Mouse (Mus musculus) liver, embryonic 14.5 days (tissue): ENCODE measurements at regions not wholly inside any gene's neighbourhood (a gene's known extent, or its start where the extent isn't known, plus 50 kb on each side); places are given as distances from the start of the nearest gene placed in this dataset.

Experiments used
- ATAC-seq: fragments of 200-750 bp; cut with Nextera tagmentation; 2 replicates; pipeline ENCODE4 v1.8.0; 2017; ENCODE audit warnings: moderate number of reproducible peaks, mild to moderate bottlenecking, moderate library complexity; ENCODE audit not compliant: insufficient read depth
- DNase-seq, 3 experiments: peaks; one replicate each; pipeline ENCODE4 v3.0.0-alpha.2; 2012 to 2013; ENCODE audit warnings: low read depth in 3 of 3, low spot score in 3 of 3
- H3K27ac ChIP-seq: fragments of 300-500 bp; sonication (generic); 2 replicates; pipeline ENCODE4 v1.5.1; 2014; ENCODE audit warnings: moderate library complexity, mild to moderate bottlenecking, control low read depth, inconsistent platforms
- H3K27me3 ChIP-seq: fragments of 300-500 bp; sonication (generic); 2 replicates; pipeline ENCODE4 v1.6.1; 2014; ENCODE audit warnings: mild to moderate bottlenecking, low read length, moderate library complexity; ENCODE audit not compliant: control insufficient read depth, insufficient read depth
- H3K36me3 ChIP-seq: fragments of 300-500 bp; sonication (generic); replicated peaks from 2 replicates; pipeline ENCODE4 v1.6.1; 2014; ENCODE audit warnings: low read depth; ENCODE audit not compliant: control insufficient read depth, insufficient read depth
- H3K4me1 ChIP-seq, 2 experiments: fragments of 200-500 bp in 1 of 2; fragments of 300-500 bp in 1 of 2; sonication (generic) in 1 of 2; replicated peaks; 2 replicates each; pipeline ENCODE4 v1.6.1; 2012 to 2014; ENCODE audit warnings: antibody characterized with exemption in 1 of 2, inconsistent platforms in 1 of 2, low read length in 1 of 2; ENCODE audit not compliant: control insufficient read depth in 2 of 2, insufficient read depth in 2 of 2
- H3K4me2 ChIP-seq: fragments of 300-500 bp; sonication (generic); 2 replicates; pipeline ENCODE4 v1.6.1; 2014; ENCODE audit warnings: low read depth, mild to moderate bottlenecking, control low read depth, moderate library complexity
- H3K4me3 ChIP-seq, 2 experiments: fragments of 200-500 bp in 1 of 2; fragments of 300-500 bp in 1 of 2; sonication (generic) in 1 of 2; 2 replicates each; pipeline ENCODE4 v1.5.1; 2012 to 2014; ENCODE audit warnings: low read depth in 2 of 2, low read length in 2 of 2, mild to moderate bottlenecking in 2 of 2, control low read depth in 1 of 2, inconsistent platforms in 1 of 2, moderate library complexity in 1 of 2; ENCODE audit not compliant: insufficient read depth in 1 of 2
- H3K9ac ChIP-seq: fragments of 300-500 bp; sonication (generic); replicated peaks from 2 replicates; pipeline ENCODE4 v1.6.1; 2014; ENCODE audit warnings: mild to moderate bottlenecking, control low read depth, moderate library complexity
- H3K9me3 ChIP-seq: fragments of 300-500 bp; sonication (generic); 2 replicates; pipeline ENCODE4 v1.6.1; 2016; ENCODE audit warnings: low read length, mixed read lengths; ENCODE audit not compliant: control insufficient read depth
- CTCF ChIP-seq: IDR thresholded peaks from 2 replicates; pipeline ENCODE4 v1.5.1; 2016; ENCODE audit warnings: antibody characterized with exemption, low read depth, control low read depth
- EP300 ChIP-seq: IDR thresholded peaks from 2 replicates; pipeline ENCODE4 v1.6.1; 2016; ENCODE audit warnings: antibody characterized with exemption, low read depth
- WGBS: fragments of 180-500 bp; shearing (Covaris S2); extraction: QIAGEN DNeasy Blood & Tissue Kit; methylation state at CpG from one replicate; pipeline ENCODE4 v1.1.7; 2014; ENCODE audit not compliant: insufficient replicate concordance; 5-methylcytosine and 5-hydroxymethylcytosine counted together

- H3K4me2 ChIP-seq, result no peak overlapping the region
- H3K27ac ChIP-seq, result no peak overlapping the region
- H3K4me1 ChIP-seq, result no peaks in the 10 kb centered on the region
- H3K27me3 ChIP-seq, result no peaks in the 10 kb centered on the region
- H3K9me3 ChIP-seq, result no peaks in the 10 kb centered on the region
- peak; percentile 62; the same call in 1 of the 2 replicates for ATAC-seq
- TF ChIP-seq CTCF, result no peak
- peak; percentile 21; the same call in 1 of the 2 replicates for TF ChIP-seq EP300
- H3K4me3 ChIP-seq, result no peak overlapping the region
- no peak overlapping the region for H3K9ac ChIP-seq
- H3K36me3 ChIP-seq, result no peaks in the 10 kb centered on the region
- DNase-seq, result no peak
- 44% methylated on average over 2 of the region's 2 CpGs for WGBS
These were observed 176.6 kb upstream of the Egfl6 start for GRCm38 (mm10) chrX:166762098-166762497.

DNA sequence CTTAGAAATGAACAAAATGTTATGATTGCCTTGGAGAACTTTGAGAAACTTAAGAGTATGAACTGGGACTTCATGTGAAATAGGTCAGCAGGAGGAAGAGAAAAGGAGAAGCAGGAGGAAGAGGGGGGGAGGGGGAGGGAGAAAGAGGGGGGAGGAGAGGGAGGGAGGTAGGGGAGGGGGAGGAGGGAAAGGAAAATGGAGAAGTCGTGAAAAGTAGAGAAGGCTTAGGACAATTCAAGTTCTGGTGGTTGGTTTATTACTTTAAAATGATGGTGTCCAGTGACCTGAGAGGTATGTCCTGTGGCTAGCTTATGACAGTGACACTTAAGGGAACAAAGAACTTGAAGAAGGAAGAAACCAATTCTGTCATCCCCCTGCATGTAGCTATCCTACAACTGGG, 171.6 kb upstream of the Egfl6 start:
- Histone ChIP-seq H3K4me2 (no peak overlapping the region), H3K9me3 (no peaks in the 10 kb centered on the region), H3K9ac (no peak overlapping the region), H3K4me3 (no peak overlapping the region), H3K27ac (no peak overlapping the region), H3K36me3 (no peaks in the 10 kb centered on the region), H3K27me3 (no peaks in the 10 kb centered on the region; the same call in 1 of the 2 replicates), H3K4me1 (no peaks in the 10 kb centered on the region)
- DNase-seq, result no peak
- TF ChIP-seq CTCF, result no peak
- no peak for TF ChIP-seq EP300
- WGBS, result 23% methylated on average over 1 of the region's 1 CpGs
- no peak for ATAC-seq

- no peak for DNase-seq
- no peak overlapping the region; the same call in 1 of the 2 replicates for H3K4me2 ChIP-seq
- H3K36me3 ChIP-seq, result no peaks in the 10 kb centered on the region
- H3K4me3 ChIP-seq, result no peak overlapping the region
- H3K9ac ChIP-seq, result no peak overlapping the region
- no peaks in the 10 kb centered on the region for H3K9me3 ChIP-seq
- WGBS, result 36% methylated on average over 3 of the region's 3 CpGs
- TF ChIP-seq CTCF (no peak), EP300 (0 out of 2 replicates have a peak, but pooled peaks have one; percentile 34)
- H3K27ac ChIP-seq, result no peak overlapping the region
- H3K4me1 ChIP-seq, result no peaks in the 10 kb centered on the region
- H3K27me3 ChIP-seq, result no peaks in the 10 kb centered on the region; the same call in 1 of the 2 replicates
- ATAC-seq, result peak; percentile 59; the same call in 1 of the 2 replicates
These were observed 169.6 kb upstream of the Egfl6 start for GRCm38 (mm10) chrX:166754967-166755654.

DNA sequence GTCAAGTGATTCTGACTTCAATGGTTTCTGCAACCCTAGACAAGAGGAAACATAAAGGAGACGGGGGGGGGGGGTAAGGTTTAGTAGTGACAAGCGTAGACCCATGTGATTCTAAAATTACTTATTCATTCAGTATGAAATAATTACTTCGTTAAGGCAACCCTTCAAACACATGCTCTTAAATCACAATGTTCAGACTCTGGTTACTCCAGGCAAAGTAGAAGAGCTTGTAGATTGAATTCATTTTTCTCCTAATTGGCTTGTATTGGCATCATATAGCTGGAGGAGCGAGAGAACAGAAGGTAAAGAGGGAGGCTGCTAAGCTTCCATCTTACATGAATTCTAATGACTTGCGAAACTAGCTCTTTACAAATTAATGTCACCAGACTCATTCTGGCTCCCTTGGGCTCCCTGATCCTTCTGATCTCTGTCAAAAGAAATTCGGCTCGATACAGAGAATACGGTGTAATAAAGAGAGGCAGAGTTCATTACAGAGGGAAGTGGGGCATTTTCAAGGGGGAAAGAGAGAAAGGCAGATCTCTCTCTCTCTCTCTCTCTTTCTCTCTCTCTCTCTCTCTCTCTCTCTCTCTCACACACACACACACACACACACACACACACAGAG, 163.6 kb upstream of the Egfl6 start:
- H3K9me3 ChIP-seq, result no peaks in the 10 kb centered on the region
- H3K27ac ChIP-seq, result no peak overlapping the region
- no peak for DNase-seq
- H3K4me3 ChIP-seq, result no peak overlapping the region
- no peaks in the 10 kb centered on the region for H3K4me1 ChIP-seq
- no peaks in the 10 kb centered on the region for H3K27me3 ChIP-seq
- no peak overlapping the region for H3K4me2 ChIP-seq
- 63% methylated on average over 8 of the region's 8 CpGs for WGBS
- no peak for ATAC-seq
- H3K9ac ChIP-seq, result no peak overlapping the region
- no peaks in the 10 kb centered on the region for H3K36me3 ChIP-seq
- TF ChIP-seq CTCF (no peak), EP300 (no peak)

DNA sequence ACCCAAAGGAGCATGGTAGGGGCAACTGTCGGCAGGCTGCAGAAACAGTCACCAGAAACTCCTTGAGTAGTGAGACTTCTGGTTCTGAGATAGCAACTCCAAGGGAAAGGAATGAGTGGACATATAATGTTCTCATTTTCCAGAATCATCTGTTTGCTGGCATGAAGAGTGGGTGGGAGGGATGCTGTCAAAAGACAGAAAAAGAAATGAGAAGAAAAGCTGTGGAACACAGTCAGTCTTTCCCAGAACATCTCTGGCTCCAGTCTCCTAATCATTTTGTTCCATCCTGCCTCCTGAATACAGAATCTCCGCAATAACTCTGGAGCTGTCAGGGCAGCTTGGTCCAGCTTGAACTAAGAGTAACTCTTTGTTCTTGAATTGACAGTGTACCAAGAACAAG, 145.8 kb upstream of the Egfl6 start:
- no peaks in the 10 kb centered on the region for H3K4me1 ChIP-seq
- no peak overlapping the region for H3K27ac ChIP-seq
- no peak overlapping the region for H3K9ac ChIP-seq
- no peaks in the 10 kb centered on the region for H3K36me3 ChIP-seq
- H3K4me3 ChIP-seq, result no peak overlapping the region
- WGBS, result 60% methylated on average over 2 of the region's 2 CpGs
- no peak for TF ChIP-seq CTCF
- no peak for TF ChIP-seq EP300
- H3K27me3 ChIP-seq, result no peaks in the 10 kb centered on the region
- H3K9me3 ChIP-seq, result no peaks in the 10 kb centered on the region
- no peak for DNase-seq
- no peak for ATAC-seq
- H3K4me2 ChIP-seq, result no peak overlapping the region
